Comparison of ENCODE assay signal across 16 mouse cellular contexts in the genomic region with DNA sequence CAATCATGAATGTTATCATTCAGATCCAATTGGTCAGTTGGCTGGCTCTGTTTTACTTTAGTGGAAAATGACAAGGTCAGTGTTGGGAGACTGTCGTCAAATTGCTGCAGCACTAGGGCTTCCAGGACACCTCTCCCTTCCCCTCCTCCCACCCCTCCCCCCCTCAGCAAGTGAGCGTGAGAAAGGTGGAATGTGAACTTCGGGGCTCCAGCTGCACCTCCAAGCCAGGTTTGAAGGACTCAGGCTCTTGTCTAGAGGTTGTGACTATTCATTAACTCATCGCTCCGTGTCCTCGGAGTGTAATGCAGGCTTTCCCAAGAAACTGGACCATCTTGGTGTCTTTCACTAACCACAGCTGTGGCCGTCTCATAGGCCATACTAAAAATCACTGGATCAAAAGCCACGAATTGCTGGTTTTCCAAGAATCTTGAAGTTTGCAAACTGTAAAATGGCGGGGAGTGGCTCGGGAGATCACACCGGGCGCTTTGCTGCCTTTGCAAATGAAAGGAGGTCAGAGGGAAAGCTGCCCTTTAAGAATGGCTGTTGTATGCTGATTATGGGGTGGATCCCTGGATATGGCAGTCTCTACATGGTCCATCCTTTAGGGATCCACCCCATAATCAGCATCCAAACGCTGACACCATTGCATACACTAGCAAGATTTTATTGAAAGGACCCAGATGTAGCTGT.
"Had no signal": no experiment of that assay in that cellular context is flagged by ENCODE, and none has a peak within 500 bp of the region (broad histone marks: within the 10 kb centered on the region; RNA-seq: fewer than 3 reads in every experiment).

No protein-coding gene starts in this region.

- H3K27ac ChIP-seq: kidney, embryonic 15.5 days; left cerebral cortex, adult 2 months; liver, embryonic 13.5 days; stomach, embryonic 15.5 days had no signal

- H3K9me3 ChIP-seq: kidney, embryonic 15.5 days; liver, embryonic 13.5 days; stomach, embryonic 15.5 days had no signal

- H3K9ac ChIP-seq: kidney, embryonic 15.5 days; liver, embryonic 13.5 days; stomach, embryonic 15.5 days had no signal

- H3K36me3 ChIP-seq: kidney, embryonic 15.5 days; liver, embryonic 13.5 days; stomach, embryonic 15.5 days had no signal

- H3K27me3 ChIP-seq: kidney, embryonic 15.5 days; liver, embryonic 13.5 days; stomach, embryonic 15.5 days had no signal

- H3K4me1 ChIP-seq: kidney, embryonic 15.5 days; liver, embryonic 13.5 days; stomach, embryonic 15.5 days had no signal

- H3K4me2 ChIP-seq: kidney, embryonic 15.5 days; liver, embryonic 13.5 days; midbrain, embryonic 11.5 days; stomach, embryonic 15.5 days had no signal

- DNase-seq: kidney, postnatal 10 days; kidney, postnatal 36 days; layer of hippocampus, postnatal 36 days; liver, embryonic 13.5 days; lung, adult 2 months; lung, postnatal 14 days; lung, postnatal 4 days; midbrain, embryonic 14.5 days; right cerebral cortex, adult 18-20 months; right cerebral cortex, postnatal 14 days; spleen, adult 18-20 months; thymus, postnatal 36 days had no signal

- H3K4me3 ChIP-seq: kidney, embryonic 15.5 days; left cerebral cortex, adult 2 months; liver, embryonic 13.5 days; stomach, embryonic 15.5 days had no signal
